Mouse (Mus musculus) T-helper 1 cell (primary cell): Measurements from ENCODE around the gene Ly6g.
"Not testable (repeated sequence)": the region's sequence is repeated elsewhere in the genome, so short reads cannot be mapped to it uniquely, and the experiment has no call there.

Experiments used
- in situ Hi-C: fragments of 300-600 bp; cut with MboI, MseI; formaldehyde crosslinking; loops from one replicate; pipeline ENCODE4 v1.15.1; 2025; ENCODE audit warnings: high pct_unique_total_duplicates

The Ly6g gene

GRCm38 (mm10) chr15:75154940-75155339 lies at the start of gene Ly6g:
Gene Ly6g, plus strand, starts transcription at chr15:75155240.
- in situ Hi-C loops, result no loop called here

- in situ Hi-C loops, result loop anchor here (5.0 to 25.0 kb wide), 3 partner anchors 33 to 1973 kb away; partner anchors contain the start of gene Ly6c1
These were observed 44.6 kb upstream of the Ly6g start for GRCm38 (mm10) chr15:75110424-75110823.

GRCm38 (mm10) chr15:75111861-75112630 lies 43.0 kb upstream of the Ly6g start, which contains the start of gene Ly6c2:
Gene Ly6c2, minus strand, starts transcription at chr15:75111970.
- in situ Hi-C loops, result loop anchor here (5.0 to 25.0 kb wide), 3 partner anchors 35 to 1975 kb away; partner anchors contain the start of gene Ly6c1

GRCm38 (mm10) chr15:75116525-75116924 lies 38.5 kb upstream of the Ly6g start:
- in situ Hi-C loops, result loop anchor here (25.0 kb wide), 1 partner anchor 1979 kb away; no protein-coding TSS in a partner anchor

- in situ Hi-C loops, result loop anchor here (25.0 kb wide), 1 partner anchor 1980 kb away; no protein-coding TSS in a partner anchor
These were observed 37.6 kb upstream of the Ly6g start for GRCm38 (mm10) chr15:75117481-75117880.

- in situ Hi-C loops, result loop anchor here (25.0 kb wide), 1 partner anchor 1981 kb away; no protein-coding TSS in a partner anchor
These were observed 36.3 kb upstream of the Ly6g start for GRCm38 (mm10) chr15:75118742-75119141.

GRCm38 (mm10) chr15:75120066-75120465 lies 35.0 kb upstream of the Ly6g start:
- in situ Hi-C loops, result loop anchor here (25.0 kb wide), 1 partner anchor 1983 kb away; no protein-coding TSS in a partner anchor

- in situ Hi-C loops, result loop anchor here (10.0 kb wide), 1 partner anchor 52 kb away; no protein-coding TSS in a partner anchor
These were observed 22.7 kb upstream of the Ly6g start for GRCm38 (mm10) chr15:75132346-75132745.

- in situ Hi-C loops, result loop anchor here (10.0 kb wide), 1 partner anchor 50 kb away; no protein-coding TSS in a partner anchor
These were observed 19.8 kb upstream of the Ly6g start for GRCm38 (mm10) chr15:75135090-75135783.

- in situ Hi-C loops, result loop anchor here (10.0 kb wide), 1 partner anchor 47 kb away; no protein-coding TSS in a partner anchor
These were observed 17.3 kb upstream of the Ly6g start for GRCm38 (mm10) chr15:75137739-75138138.

- in situ Hi-C loops, result not testable (repeated sequence)
These were observed 13.2 kb upstream of the Ly6g start for GRCm38 (mm10) chr15:75141812-75142360.

GRCm38 (mm10) chr15:75143735-75144134 lies 11.3 kb upstream of the Ly6g start:
- in situ Hi-C loops, result no loop called here

GRCm38 (mm10) chr15:75153087-75153486 lies 2.0 kb upstream of the Ly6g start:
- in situ Hi-C loops, result no loop called here

GRCm38 (mm10) chr15:75157646-75158045 lies 2.6 kb downstream of the Ly6g start:
- in situ Hi-C loops, result no loop called here

- in situ Hi-C loops, result no loop called here
These were observed 20.5 kb downstream of the Ly6g start for GRCm38 (mm10) chr15:75175506-75175905.

GRCm38 (mm10) chr15:75186291-75186690 lies 31.3 kb downstream of the Ly6g start:
- in situ Hi-C loops, result loop anchor here (10.0 kb wide), 1 partner anchor 51 kb away; no protein-coding TSS in a partner anchor

GRCm38 (mm10) chr15:75189116-75189515 lies 34.1 kb downstream of the Ly6g start:
- in situ Hi-C loops, result loop anchor here (10.0 kb wide), 1 partner anchor 54 kb away; no protein-coding TSS in a partner anchor

GRCm38 (mm10) chr15:75190560-75190959 lies 35.5 kb downstream of the Ly6g start:
- in situ Hi-C loops, result not testable (repeated sequence)
